Mouse (Mus musculus) granulocyte monocyte progenitor cell, adult 5-6 weeks (primary cell): ENCODE measurements around the gene Polr3h. TPM values are rescaled to one million over a fixed set of nuclear protein-coding genes. Genes with fewer than 3 reads are reported as not detected.
A peak's percentile ranks its signal among the peaks of the same experiment; 100 is the strongest.

Source experiments
- ATAC-seq: replicated peaks from 2 replicates; pipeline ENCODE4 v1.8.0; 2016; ENCODE audit warnings: mild to moderate bottlenecking, moderate TSS enrichment, inconsistent platforms; ENCODE audit not compliant: poor library complexity, severe bottlenecking
- total RNA-seq, 2 experiments: library from RNA; stranded (forward) in 1 of 2; stranded (reverse) in 1 of 2; fragments of 200-712, 200-1000 nt in 1 of 2; fragments of >200 nt in 1 of 2; fragmentation: Nextera tagmentation in 1 of 2; gene quantifications; 2 replicates each; pipeline ENCODE4 v1.2.3; 2014 to 2017

Polr3h gene
- total RNA-seq, 2 experiments from 2014 or later: 26.5 to 46.6 TPM

- no peak for ATAC-seq
These were observed 43.7 kb downstream of the Polr3h start for GRCm38 (mm10) chr15:81882348-81882747.

GRCm38 (mm10) chr15:81879531-81880401, 46.3 kb downstream of the Polr3h start:
- ATAC-seq: no peak

- peak; percentile 90 for ATAC-seq
These were observed 53.5 kb downstream of the Polr3h start, which contains the start of gene Aco2 for GRCm38 (mm10) chr15:81872262-81873136. Gene Aco2, plus strand, starts transcription at chr15:81872309.

GRCm38 (mm10) chr15:81871604-81872261, 54.3 kb downstream of the Polr3h start, which contains the start of gene Phf5a:
Gene Phf5a, minus strand, starts transcription at chr15:81871911.
- ATAC-seq: peak; percentile 81; the same call in 1 of the 2 replicates

- no peak for ATAC-seq
These were observed 56.1 kb downstream of the Polr3h start for GRCm38 (mm10) chr15:81869985-81870384.

GRCm38 (mm10) chr15:81864238-81864637, 61.8 kb downstream of the Polr3h start:
- no peak for ATAC-seq

GRCm38 (mm10) chr15:81860471-81861135, 65.4 kb downstream of the Polr3h start:
- ATAC-seq: peak; percentile 13

- peak; percentile 49 for ATAC-seq
These were observed 66.4 kb downstream of the Polr3h start for GRCm38 (mm10) chr15:81859330-81860255.

- ATAC-seq: peak; percentile 16; the same call in 1 of the 2 replicates
These were observed 67.3 kb downstream of the Polr3h start, which contains the start of gene Tob2 for GRCm38 (mm10) chr15:81858517-81859329. Gene Tob2, minus strand, starts transcription at chr15:81858796.

- ATAC-seq: peak; percentile 45
These were observed 67.9 kb downstream of the Polr3h start for GRCm38 (mm10) chr15:81858138-81858516.

GRCm38 (mm10) chr15:81857724-81858116, 68.3 kb downstream of the Polr3h start:
- peak; percentile 3; the same call in 1 of the 2 replicates for ATAC-seq

GRCm38 (mm10) chr15:81856938-81857723, 68.9 kb downstream of the Polr3h start:
- ATAC-seq: no peak

GRCm38 (mm10) chr15:81856030-81856790, 69.8 kb downstream of the Polr3h start:
- peak; percentile 42 for ATAC-seq

- ATAC-seq: no peak
These were observed 73.0 kb downstream of the Polr3h start for GRCm38 (mm10) chr15:81853081-81853480.

GRCm38 (mm10) chr15:81852411-81853000, 73.5 kb downstream of the Polr3h start:
- ATAC-seq: no peak

- ATAC-seq: peak; percentile 74
These were observed 74.7 kb downstream of the Polr3h start for GRCm38 (mm10) chr15:81851375-81851774.
